Mouse (Mus musculus) lung, adult 2 months (tissue): Measurements from ENCODE around the gene Ttn.

Experiments used
- CTCF ChIP-seq: fragments of 200-500 bp; IDR thresholded peaks from 2 replicates; pipeline ENCODE4 v1.5.1; 2011; ENCODE audit warnings: mild to moderate bottlenecking, low read length, control low read depth; ENCODE audit not compliant: insufficient read depth
- POLR2A ChIP-seq: fragments of 200-500 bp; IDR thresholded peaks from 2 replicates; pipeline ENCODE4 v1.6.1; 2011; ENCODE audit warnings: low read depth, mild to moderate bottlenecking, control low read depth, low read length, borderline replicate concordance; ENCODE audit errors: extremely low read depth

- TF ChIP-seq POLR2A (no peak), CTCF (no peak)
Observed at GRCm38 (mm10) chr2:76665531-76665930, 316.8 kb downstream of the Ttn start.
